Mouse (Mus musculus) ES-Bruce4 (cell line): ENCODE data around the gene Pin1. TPM values are rescaled to one million over a fixed set of nuclear protein-coding genes. Genes with fewer than 3 reads are reported as not detected.

Experiments used
- H3K27ac ChIP-seq: 2 replicates; pipeline ENCODE4 v1.5.1; 2012; ENCODE audit warnings: low read length, inconsistent platforms; ENCODE audit not compliant: insufficient read depth
- H3K27me3 ChIP-seq: 2 replicates; pipeline ENCODE4 v1.6.1; 2012; ENCODE audit warnings: mild to moderate bottlenecking, low read length, inconsistent platforms; ENCODE audit not compliant: control insufficient read depth, poor library complexity, insufficient read depth, severe bottlenecking
- H3K36me3 ChIP-seq: 2 replicates; pipeline ENCODE4 v1.6.1; 2012; ENCODE audit warnings: inconsistent platforms, mild to moderate bottlenecking, low read length, moderate library complexity; ENCODE audit not compliant: control insufficient read depth, poor library complexity, insufficient read depth, severe bottlenecking
- H3K4me1 ChIP-seq: one replicate; pipeline ENCODE4 v1.8.1; 2011; ENCODE audit warnings: low read length; ENCODE audit not compliant: control insufficient read depth, insufficient read depth
- H3K4me3 ChIP-seq: 2 replicates; pipeline ENCODE4 v1.5.1; 2011; ENCODE audit warnings: low read depth, mild to moderate bottlenecking, low read length
- H3K9ac ChIP-seq: 2 replicates; pipeline ENCODE4 v1.6.1; 2012; ENCODE audit warnings: low read depth, mild to moderate bottlenecking, inconsistent platforms; ENCODE audit not compliant: poor library complexity, severe bottlenecking
- H3K9me3 ChIP-seq: replicated peaks from 2 replicates; pipeline ENCODE4 v1.6.1; 2012; ENCODE audit warnings: mild to moderate bottlenecking, low read length, inconsistent platforms; ENCODE audit not compliant: control insufficient read depth, poor library complexity, insufficient read depth, severe bottlenecking
- CTCF ChIP-seq: IDR thresholded peaks from one replicate; pipeline ENCODE4 v1.8.1; 2011; ENCODE audit warnings: low read depth, low read length
- EP300 ChIP-seq: IDR thresholded peaks from 2 replicates; pipeline ENCODE4 v1.6.1; 2011; ENCODE audit warnings: low read depth, low read length; ENCODE audit not compliant: insufficient read depth
- POLR2A ChIP-seq: IDR thresholded peaks from one replicate; pipeline ENCODE4 v1.8.1; 2011; ENCODE audit warnings: low read length; ENCODE audit not compliant: insufficient read depth
- polyA plus RNA-seq: library from polyadenylated mRNA; stranded (reverse); fragments of >200 nt; gene quantifications from 2 replicates; pipeline ENCODE4 v1.2.4, GENCODE M21; 2011; ENCODE audit warnings: low read depth; ENCODE audit not compliant: missing spikeins, insufficient read depth, insufficient read length

The Pin1 gene
- polyA plus RNA-seq, 1 experiment: 17.6 TPM

- H3K27me3 ChIP-seq: no peaks in the 10 kb centered on the region
- no peak overlapping the region for H3K27ac ChIP-seq
- no peaks in the 10 kb centered on the region for H3K4me1 ChIP-seq
- TF ChIP-seq EP300 (no peak), POLR2A (no peak), CTCF (no peak)
- no peaks in the 10 kb centered on the region for H3K9me3 ChIP-seq
- no peak overlapping the region for H3K4me3 ChIP-seq
- no peak overlapping the region for H3K9ac ChIP-seq
- H3K36me3 ChIP-seq: no peaks in the 10 kb centered on the region
Measured at GRCm38 (mm10) chr9:20712934-20713477, 61.1 kb downstream of the Pin1 start.

GRCm38 (mm10) chr9:20713478-20713987 lies 61.6 kb downstream of the Pin1 start:
- no peaks in the 10 kb centered on the region for H3K9me3 ChIP-seq
- H3K27me3 ChIP-seq: no peaks in the 10 kb centered on the region
- no peaks in the 10 kb centered on the region for H3K4me1 ChIP-seq
- TF ChIP-seq POLR2A (no peak), EP300 (no peak), CTCF (no peak)
- no peaks in the 10 kb centered on the region for H3K36me3 ChIP-seq
- H3K4me3 ChIP-seq: no peak overlapping the region
- H3K27ac ChIP-seq: no peak overlapping the region
- no peak overlapping the region for H3K9ac ChIP-seq

- Histone ChIP-seq H3K4me1 (no peaks in the 10 kb centered on the region), H3K27me3 (no peaks in the 10 kb centered on the region), H3K27ac (no peak overlapping the region), H3K36me3 (no peaks in the 10 kb centered on the region), H3K9ac (no peak overlapping the region), H3K4me3 (no peak overlapping the region), H3K9me3 (no peaks in the 10 kb centered on the region)
- TF ChIP-seq CTCF: peak; percentile 70
- TF ChIP-seq POLR2A: no peak
- TF ChIP-seq EP300: no peak
Measured at GRCm38 (mm10) chr9:20715332-20715731, 63.4 kb downstream of the Pin1 start.

Other genes with a start within 250 kb of the Pin1 start
- 28.6 and 30.7 TPM in 2 replicates for gene Zfp26, start 191.9 kb upstream of the Pin1 start, polyA plus RNA-seq
- gene Zfp426, start 159.3 kb upstream of the Pin1 start, polyA plus RNA-seq: 17.5 and 19.4 TPM in 2 replicates
- gene Zfp266, start 130.7 kb upstream of the Pin1 start, polyA plus RNA-seq: 113 and 128 TPM in 2 replicates
- gene Zfp846, start 70.8 kb upstream of the Pin1 start, polyA plus RNA-seq: 6.6 and 8.7 TPM in 2 replicates
- 288 and 314 TPM in 2 replicates for gene Ubl5, start 9.2 kb upstream of the Pin1 start, polyA plus RNA-seq
- gene Fbxl12, start 7.3 kb upstream of the Pin1 start, polyA plus RNA-seq: 19.6 and 20.2 TPM in 2 replicates
- 3.3 and 4.4 TPM in 2 replicates for gene Olfm2, start 94.3 kb downstream of the Pin1 start, polyA plus RNA-seq
- gene Col5a3, start 163.0 kb downstream of the Pin1 start, polyA plus RNA-seq: 1.3 and 1.6 TPM in 2 replicates
- not detected in 2 replicates for gene Rdh8, start 166.4 kb downstream of the Pin1 start, polyA plus RNA-seq
- 20.5 and 23.9 TPM in 2 replicates for gene A230050P20Rik, start 216.5 kb downstream of the Pin1 start, polyA plus RNA-seq
- 1.3 and 2.0 TPM in 2 replicates for gene Angptl6, start 227.6 kb downstream of the Pin1 start, polyA plus RNA-seq
- gene Ppan, start 236.1 kb downstream of the Pin1 start, polyA plus RNA-seq: 76.9 and 81.2 TPM in 2 replicates
- gene Eif3g, start 246.5 kb downstream of the Pin1 start, polyA plus RNA-seq: 206 and 216 TPM in 2 replicates